Comparison of ENCODE assay signal across 13 mouse cellular contexts in genomic region chr12:82588017-82588416, GRCm38 (mm10). TPM values are rescaled to one million over a fixed set of nuclear protein-coding genes. Genes with fewer than 3 reads are reported as not detected.
DNase-seq lines count a peak whose midpoint lies in the region; ATAC-seq and TF ChIP-seq lines count a peak whose summit lies in the region.
"Had no signal": no experiment of that assay in that cellular context is flagged by ENCODE, and none has a peak within 500 bp of the region (broad histone marks: within the 10 kb centered on the region; RNA-seq: fewer than 3 reads in every experiment).

Gene Rgs6, plus strand, starts transcription at chr12:82588292.

- TF ChIP-seq POLR2A in olfactory bulb, adult 2 months (IDR thresholded peaks at IDR 0.05; ENCODE audit: insufficient read depth, low read depth, low read length) = no peak

- no peak within 1 kb of the TSS for H3K4me2 ChIP-seq in forebrain, postnatal 0 days (ENCODE audit: low read depth)
- no peak within 1 kb of the TSS for H3K4me2 ChIP-seq in forebrain, embryonic 11.5 days (ENCODE audit: low read depth, low read length, severe bottlenecking)
- H3K4me2 ChIP-seq: limb, embryonic 15.5 days had no signal

- H3K27me3 ChIP-seq in forebrain, postnatal 0 days (ENCODE audit: insufficient read depth, low read length) = no peaks in the 10 kb centered on the region
- no peaks in the 10 kb centered on the region for H3K27me3 ChIP-seq in forebrain, embryonic 11.5 days (ENCODE audit: control insufficient read depth, insufficient read depth, low read length)
- H3K27me3 ChIP-seq: limb, embryonic 15.5 days had no signal

- no peaks in the 10 kb centered on the region for H3K4me1 ChIP-seq in forebrain, postnatal 0 days (ENCODE audit: insufficient read depth)
- no peaks in the 10 kb centered on the region for H3K4me1 ChIP-seq in forebrain, embryonic 11.5 days (replicated peaks; ENCODE audit: control insufficient read depth, insufficient read depth, low read length)
- H3K4me1 ChIP-seq in olfactory bulb, adult 2 months (ENCODE audit: control insufficient read depth, insufficient read depth, low read length) = peaks cover 5% of the 10 kb centered on the region

- WGBS in forebrain, postnatal 0 days = 93% methylated on average over 2 of the region's 2 CpGs
- 83% methylated on average over 2 of the region's 2 CpGs for WGBS in forebrain, embryonic 11.5 days
- 91% methylated on average over 2 of the region's 2 CpGs for WGBS in olfactory bulb, adult 2 months

- DNase-seq in forebrain, postnatal 0 days = no peak
- DNase-seq in forebrain, embryonic 11.5 days (ENCODE audit: low spot score) = no peak
- DNase-seq in left cerebral cortex, adult 2 months (ENCODE audit: extremely low spot score in 1 of 2, low spot score in 2 of 2) = no peak
- DNase-seq in left cerebral cortex, adult 9 months (ENCODE audit: low spot score in 2 of 2) = no peak
- peak; percentile 36 for DNase-seq in kidney, adult 9 months
- DNase-seq in embryo, embryonic 10.5 days (ENCODE audit: low spot score) = no peak
- DNase-seq in cerebellum, postnatal 10 days = no peak
- DNase-seq: adrenal gland, postnatal 25 days; cerebellum, adult 9-10 months; lung, postnatal 4 days had no signal

- intact Hi-C loops in left cerebral cortex, adult 2 months (cut with DNase I) = no loop called here

- no peak for ATAC-seq in forebrain, postnatal 0 days
- ATAC-seq in forebrain, embryonic 11.5 days (replicated peaks; ENCODE audit: low FRiP score) = no peak

- no peaks in the 10 kb centered on the region for H3K9me3 ChIP-seq in forebrain, postnatal 0 days (ENCODE audit: low read length)
- H3K9me3 ChIP-seq in forebrain, embryonic 11.5 days (ENCODE audit: control insufficient read depth, low read length) = no peaks in the 10 kb centered on the region
- H3K9me3 ChIP-seq: limb, embryonic 15.5 days had no signal

- no peak within 1 kb of the TSS for H3K4me3 ChIP-seq in forebrain, postnatal 0 days (ENCODE audit: low read depth, low read length)
- H3K4me3 ChIP-seq in forebrain, embryonic 11.5 days (ENCODE audit: low read depth, low read length) = no peak within 1 kb of the TSS
- H3K4me3 ChIP-seq in left cerebral cortex, adult 2 months = no peak within 1 kb of the TSS
- no peak within 1 kb of the TSS for H3K4me3 ChIP-seq in olfactory bulb, adult 2 months (ENCODE audit: insufficient read depth, low read depth, low read length)
- H3K4me3 ChIP-seq: limb, embryonic 15.5 days had no signal

- H3K36me3 ChIP-seq in forebrain, postnatal 0 days (ENCODE audit: insufficient read depth) = no peaks in the 10 kb centered on the region
- no peaks in the 10 kb centered on the region for H3K36me3 ChIP-seq in forebrain, embryonic 11.5 days (ENCODE audit: control insufficient read depth, insufficient read depth, low read length)
- H3K36me3 ChIP-seq: limb, embryonic 15.5 days had no signal

- no peak for TF ChIP-seq CTCF in forebrain, postnatal 0 days (IDR thresholded peaks at IDR 0.05; ENCODE audit: low read depth)
- TF ChIP-seq CTCF in left cerebral cortex, adult 2 months (IDR thresholded peaks at IDR 0.05) = no peak
- no peak for TF ChIP-seq CTCF in olfactory bulb, adult 2 months (IDR thresholded peaks at IDR 0.05; ENCODE audit: insufficient read depth, low read depth, low read length)

- no peak within 1 kb of the TSS for H3K27ac ChIP-seq in forebrain, postnatal 0 days (ENCODE audit: low read depth, low read length)
- no peak within 1 kb of the TSS for H3K27ac ChIP-seq in forebrain, embryonic 11.5 days (ENCODE audit: low read depth, low read length)
- no peak within 1 kb of the TSS for H3K27ac ChIP-seq in left cerebral cortex, adult 2 months
- H3K27ac ChIP-seq in olfactory bulb, adult 2 months (ENCODE audit: insufficient read depth, low read depth, low read length) = no peak within 1 kb of the TSS
- H3K27ac ChIP-seq: limb, embryonic 15.5 days had no signal

- no peak within 1 kb of the TSS for H3K9ac ChIP-seq in forebrain, postnatal 0 days
- H3K9ac ChIP-seq in forebrain, embryonic 11.5 days (ENCODE audit: low read length) = no peak within 1 kb of the TSS
- H3K9ac ChIP-seq: limb, embryonic 15.5 days had no signal

RNA-seq across cellular contexts. Expression of gene Rgs6, which starts in this region (rescaled TPM):
- 19.6 and 23.5 TPM in 2 replicates for total RNA-seq in forebrain, postnatal 0 days (2014; rRNA removed)
- 15.3 and 16.8 TPM in 2 replicates for polyA plus RNA-seq in forebrain, postnatal 0 days (2015; fragmentation: Nextera tagmentation; extraction: Ambion mirVana)
- polyA plus RNA-seq in forebrain, embryonic 11.5 days (2014; fragmentation: Nextera tagmentation; extraction: Ambion mirVana) = 0.72 and 0.88 TPM in 2 replicates
- total RNA-seq in left cerebral cortex, adult 2 months (2021) = 10 to 100 TPM; 80.0 to 83.2 TPM
- polyA plus RNA-seq in olfactory bulb, adult 2 months (2012; ENCODE audit: insufficient read depth, insufficient read length, low replicate concordance, missing spikeins) = not detected in 2 replicates
- polyA plus RNA-seq: C2C12 had no signal
